Mouse (Mus musculus): ENCODE measurements around the gene Upf2. TPM values are rescaled to one million over a fixed set of nuclear protein-coding genes. Genes with fewer than 3 reads are reported as not detected.

Upf2 gene
- polyA plus RNA-seq, 1 experiment from 2014 or later, result 4.9 TPM

GRCm38 (mm10) chr2:6072685-6073260 is 121.5 kb downstream of the Upf2 start:
- 59% methylated on average over 7 of the region's 7 CpGs for WGBS
- Histone ChIP-seq H3K27ac (replicated peaks) (0 out of 2 replicates have a peak overlapping the region, but pooled peaks have one; percentile 6), H3K4me3 (ENCODE audit: low read depth, low read length) (no peak overlapping the region), H3K4me2 (replicated peaks; ENCODE audit: low read depth) (no peak overlapping the region), H3K36me3 (ENCODE audit: control insufficient read depth, insufficient read depth, low read length) (no peaks in the 10 kb centered on the region), H3K9ac (ENCODE audit: low read length) (no peak overlapping the region), H3K9me3 (ENCODE audit: control insufficient read depth, low read length) (no peaks in the 10 kb centered on the region), H3K4me1 (replicated peaks; ENCODE audit: control insufficient read depth, insufficient read depth) (peaks cover 3% of the 10 kb centered on the region; the same call in 1 of the 2 replicates), H3K27me3 (ENCODE audit: control insufficient read depth, insufficient read depth, low read length) (no peaks in the 10 kb centered on the region)
- TF ChIP-seq EP300 (optimal IDR thresholded peaks at IDR 0.05) (no peak), CTCF (IDR thresholded peaks at IDR 0.05; ENCODE audit: low read depth) (no peak)
- ATAC-seq (ENCODE audit: low FRiP score, low TSS enrichment) (peak; percentile 14; the same call in 1 of the 2 replicates), DNase-seq (ENCODE audit: low spot score) (no peak)

- 51% methylated on average over 10 of the region's 10 CpGs for WGBS
These were observed 123.7 kb downstream of the Upf2 start for GRCm38 (mm10) chr2:6074891-6075529.

GRCm38 (mm10) chr2:6075530-6075896 is 124.2 kb downstream of the Upf2 start:
- ATAC-seq (ENCODE audit: low FRiP score, low TSS enrichment), result no peak
- TF ChIP-seq EP300 (optimal IDR thresholded peaks at IDR 0.05), result no peak
- TF ChIP-seq CTCF (IDR thresholded peaks at IDR 0.05; ENCODE audit: low read depth), result no peak
- H3K27me3 ChIP-seq (ENCODE audit: control insufficient read depth, insufficient read depth, low read length), result no peaks in the 10 kb centered on the region
- no peaks in the 10 kb centered on the region for H3K9me3 ChIP-seq (ENCODE audit: control insufficient read depth, low read length)
- H3K27ac ChIP-seq (replicated peaks), result peak overlapping the region; percentile 61
- DNase-seq (ENCODE audit: low spot score), result no peak
- peaks cover 3% of the 10 kb centered on the region; the same call in 1 of the 2 replicates for H3K4me1 ChIP-seq (replicated peaks; ENCODE audit: control insufficient read depth, insufficient read depth)
- H3K4me3 ChIP-seq (ENCODE audit: low read depth, low read length), result no peak overlapping the region
- no peaks in the 10 kb centered on the region for H3K36me3 ChIP-seq (ENCODE audit: control insufficient read depth, insufficient read depth, low read length)
- no peak overlapping the region for H3K9ac ChIP-seq (ENCODE audit: low read length)
- WGBS, result 19% methylated on average over 1 of the region's 1 CpGs
- H3K4me2 ChIP-seq (replicated peaks; ENCODE audit: low read depth), result no peak overlapping the region

More at GRCm38 (mm10) chr2:6074891-6075529, 123.7 kb downstream of the Upf2 start:
- H3K9ac ChIP-seq (ENCODE audit: low read length), result no peak overlapping the region
- no peaks in the 10 kb centered on the region for H3K27me3 ChIP-seq (ENCODE audit: control insufficient read depth, insufficient read depth, low read length)
- H3K9me3 ChIP-seq (ENCODE audit: control insufficient read depth, low read length), result no peaks in the 10 kb centered on the region
- H3K4me2 ChIP-seq (replicated peaks; ENCODE audit: low read depth), result no peak overlapping the region
- DNase-seq (ENCODE audit: low spot score), result peak; percentile 79
- H3K4me1 ChIP-seq (replicated peaks; ENCODE audit: control insufficient read depth, insufficient read depth), result peaks cover 3% of the 10 kb centered on the region; the same call in 1 of the 2 replicates
- H3K27ac ChIP-seq (replicated peaks), result peak overlapping the region; percentile 61
- H3K36me3 ChIP-seq (ENCODE audit: control insufficient read depth, insufficient read depth, low read length), result no peaks in the 10 kb centered on the region
- TF ChIP-seq CTCF (IDR thresholded peaks at IDR 0.05; ENCODE audit: low read depth), result no peak
- TF ChIP-seq EP300 (optimal IDR thresholded peaks at IDR 0.05), result no peak
- no peak overlapping the region for H3K4me3 ChIP-seq (ENCODE audit: low read depth, low read length)
- ATAC-seq (ENCODE audit: low FRiP score, low TSS enrichment), result peak; percentile 38; the same call in 1 of the 2 replicates

- Histone ChIP-seq H3K27ac (replicated peaks) (peak overlapping the region; percentile 77), H3K4me2 (replicated peaks; ENCODE audit: low read depth) (no peak overlapping the region), H3K27me3 (ENCODE audit: control insufficient read depth, insufficient read depth, low read length) (no peaks in the 10 kb centered on the region), H3K4me1 (replicated peaks; ENCODE audit: control insufficient read depth, insufficient read depth) (no peaks in the 10 kb centered on the region), H3K36me3 (ENCODE audit: control insufficient read depth, insufficient read depth, low read length) (no peaks in the 10 kb centered on the region), H3K9ac (ENCODE audit: low read length) (no peak overlapping the region), H3K4me3 (ENCODE audit: low read depth, low read length) (no peak overlapping the region), H3K9me3 (ENCODE audit: control insufficient read depth, low read length) (no peaks in the 10 kb centered on the region)
- TF ChIP-seq EP300 (optimal IDR thresholded peaks at IDR 0.05) (no peak), CTCF (IDR thresholded peaks at IDR 0.05; ENCODE audit: low read depth) (no peak)
- peak; percentile 58 for DNase-seq (ENCODE audit: low spot score)
- ATAC-seq (ENCODE audit: low FRiP score, low TSS enrichment), result peak; percentile 39; the same call in 1 of the 2 replicates
- 82% methylated on average over 1 of the region's 1 CpGs for WGBS
These were observed 128.8 kb downstream of the Upf2 start for GRCm38 (mm10) chr2:6080037-6080436.

- TF ChIP-seq EP300 (optimal IDR thresholded peaks at IDR 0.05), result no peak
- no peak for TF ChIP-seq CTCF (IDR thresholded peaks at IDR 0.05; ENCODE audit: low read depth)
- no peaks in the 10 kb centered on the region; the same call in 1 of the 2 replicates for H3K4me1 ChIP-seq (replicated peaks; ENCODE audit: control insufficient read depth, insufficient read depth)
- peak; percentile 89 for DNase-seq (ENCODE audit: low spot score)
- peak overlapping the region; percentile 77 for H3K27ac ChIP-seq (replicated peaks)
- peak; percentile 94 for ATAC-seq (ENCODE audit: low FRiP score, low TSS enrichment)
- H3K4me3 ChIP-seq (ENCODE audit: low read depth, low read length), result no peak overlapping the region
- no peaks in the 10 kb centered on the region for H3K36me3 ChIP-seq (ENCODE audit: control insufficient read depth, insufficient read depth, low read length)
- H3K27me3 ChIP-seq (ENCODE audit: control insufficient read depth, insufficient read depth, low read length), result no peaks in the 10 kb centered on the region
- H3K9me3 ChIP-seq (ENCODE audit: control insufficient read depth, low read length), result no peaks in the 10 kb centered on the region
- WGBS, result 21% methylated on average over 8 of the region's 8 CpGs
- H3K9ac ChIP-seq (ENCODE audit: low read length), result no peak overlapping the region
- no peak overlapping the region for H3K4me2 ChIP-seq (replicated peaks; ENCODE audit: low read depth)
These were observed 129.8 kb downstream of the Upf2 start for GRCm38 (mm10) chr2:6081108-6081507.

- Histone ChIP-seq H3K9ac (ENCODE audit: low read length) (no peak overlapping the region), H3K27me3 (ENCODE audit: control insufficient read depth, insufficient read depth, low read length) (no peaks in the 10 kb centered on the region), H3K4me3 (ENCODE audit: low read depth, low read length) (no peak overlapping the region), H3K9me3 (ENCODE audit: control insufficient read depth, low read length) (no peaks in the 10 kb centered on the region), H3K4me1 (replicated peaks; ENCODE audit: control insufficient read depth, insufficient read depth) (no peaks in the 10 kb centered on the region; the same call in 1 of the 2 replicates), H3K36me3 (ENCODE audit: control insufficient read depth, insufficient read depth, low read length) (no peaks in the 10 kb centered on the region), H3K4me2 (replicated peaks; ENCODE audit: low read depth) (no peak overlapping the region), H3K27ac (replicated peaks) (no peak overlapping the region)
- WGBS, result 82% methylated on average over 6 of the region's 6 CpGs
- TF ChIP-seq EP300 (optimal IDR thresholded peaks at IDR 0.05) (no peak), CTCF (IDR thresholded peaks at IDR 0.05; ENCODE audit: low read depth) (no peak)
- ATAC-seq (ENCODE audit: low FRiP score, low TSS enrichment) (no peak), DNase-seq (ENCODE audit: low spot score) (no peak)
These were observed 131.3 kb downstream of the Upf2 start for GRCm38 (mm10) chr2:6082615-6083014.

All from stomach, postnatal 0 days (tissue).